Mouse (Mus musculus): Measurements from ENCODE around the gene Scn11a.

The Scn11a gene

DNA sequence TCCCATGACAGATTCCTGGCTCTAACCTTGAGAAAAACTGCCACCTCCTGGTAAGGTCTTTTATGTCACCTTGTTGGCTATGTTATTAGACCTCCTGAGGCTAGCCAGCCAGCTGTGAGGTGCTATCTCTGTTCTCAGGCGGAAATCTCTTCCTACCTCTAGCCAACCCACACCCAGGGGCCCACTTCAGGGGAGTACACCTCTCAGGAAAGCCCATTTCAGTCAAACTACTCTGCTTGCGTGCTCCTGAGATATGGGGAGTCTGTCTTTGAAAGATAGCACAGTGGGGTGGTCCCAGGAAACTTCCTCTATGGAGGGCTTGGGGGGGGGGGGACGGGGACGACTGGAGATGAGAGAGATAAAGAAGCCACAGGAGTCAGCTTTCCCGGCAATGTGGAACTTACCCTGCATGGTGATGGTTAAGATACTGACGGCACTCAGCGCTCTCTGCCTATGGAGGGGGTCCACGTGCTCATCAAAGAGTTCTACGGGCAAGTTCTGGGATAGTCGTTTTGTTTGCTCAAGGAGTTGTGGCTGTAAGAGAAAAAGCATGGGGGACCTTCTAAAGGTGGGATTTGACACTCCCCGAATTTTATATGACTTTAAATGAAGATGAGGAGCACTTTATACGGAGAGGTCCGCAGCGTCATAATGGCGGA, 29.9 kb downstream of the Scn11a start:
- DNase-seq, result peak; percentile 15

DNA sequence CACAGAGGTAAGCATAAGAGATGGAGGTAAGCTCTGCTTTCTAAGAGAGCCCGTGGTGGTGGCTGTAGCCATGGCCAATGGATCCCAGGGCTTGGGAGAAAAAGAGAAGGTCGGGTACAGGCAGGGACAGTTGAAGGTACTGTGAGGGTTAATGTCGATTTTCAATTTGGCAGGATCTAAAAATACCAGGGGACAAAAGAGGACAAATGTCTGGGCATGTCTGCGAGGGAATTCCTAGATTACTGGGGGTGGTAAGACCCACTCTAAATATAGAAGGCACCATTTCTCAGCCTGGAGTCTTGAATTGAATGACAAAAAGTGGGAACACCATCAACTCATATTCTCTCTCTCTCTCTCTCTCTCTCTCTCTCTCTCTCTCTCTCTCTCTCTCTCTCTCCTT, 30.8 kb downstream of the Scn11a start:
- no peak for DNase-seq

DNA sequence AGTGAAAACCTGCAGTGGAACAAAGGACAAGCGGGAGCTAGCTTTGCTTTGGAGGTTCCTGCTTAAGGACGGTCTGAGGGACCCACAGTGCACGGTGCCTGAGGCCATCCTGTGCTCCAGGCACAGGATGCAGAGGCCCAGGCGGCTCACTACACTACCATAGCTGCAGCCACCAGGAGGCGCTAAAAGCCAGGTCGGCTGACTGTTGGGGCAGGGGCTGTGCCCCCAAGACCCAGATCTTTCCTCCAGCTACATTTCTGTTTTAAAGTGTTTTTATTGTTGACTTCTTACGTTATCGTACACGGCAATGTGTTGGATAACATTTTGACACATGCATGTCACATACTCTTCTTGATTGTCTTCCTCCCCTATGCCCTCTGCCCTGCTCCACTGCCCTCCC, 32.8 kb downstream of the Scn11a start:
- peak; percentile 28 for DNase-seq

DNA sequence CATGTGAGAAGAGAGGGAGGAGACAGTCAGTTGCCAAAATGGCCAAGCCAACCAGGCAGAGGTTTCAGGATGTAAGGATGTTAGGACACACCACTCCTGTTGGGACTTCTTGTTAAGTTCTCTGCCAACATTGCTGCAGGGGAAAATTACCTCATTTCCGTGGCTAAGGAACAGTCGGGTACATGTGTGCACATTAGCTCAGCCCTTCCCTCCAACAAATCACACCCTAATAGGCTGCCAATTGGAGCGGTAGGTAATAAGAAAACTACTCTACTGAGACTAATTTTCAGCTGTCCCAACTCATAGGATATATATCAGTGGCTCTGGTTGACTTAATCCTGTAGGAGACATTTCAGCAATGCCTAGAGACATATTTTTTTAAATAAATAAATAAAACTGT, 44.4 kb downstream of the Scn11a start:
- DNase-seq, result no peak

DNA sequence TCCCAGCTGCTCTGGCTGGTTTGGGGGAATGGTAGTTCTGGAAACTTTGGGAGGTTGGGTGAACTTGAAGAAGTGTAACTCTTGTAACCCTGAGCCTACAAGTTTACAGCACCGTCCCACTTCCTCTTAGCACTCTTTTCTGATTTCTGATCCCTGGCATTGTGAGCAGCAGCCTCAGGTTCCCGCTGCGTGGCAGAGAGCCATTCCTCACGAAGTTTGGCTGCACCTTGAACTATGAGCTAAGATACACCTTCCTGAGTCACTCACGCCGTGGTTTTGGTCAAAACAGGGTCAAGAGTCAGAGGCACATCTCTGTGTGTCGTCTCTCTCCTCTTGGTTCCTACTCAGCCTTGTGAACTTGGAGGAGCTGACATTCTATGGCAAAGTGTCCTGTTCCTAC, 48.6 kb downstream of the Scn11a start:
- DNase-seq, result no peak

DNA sequence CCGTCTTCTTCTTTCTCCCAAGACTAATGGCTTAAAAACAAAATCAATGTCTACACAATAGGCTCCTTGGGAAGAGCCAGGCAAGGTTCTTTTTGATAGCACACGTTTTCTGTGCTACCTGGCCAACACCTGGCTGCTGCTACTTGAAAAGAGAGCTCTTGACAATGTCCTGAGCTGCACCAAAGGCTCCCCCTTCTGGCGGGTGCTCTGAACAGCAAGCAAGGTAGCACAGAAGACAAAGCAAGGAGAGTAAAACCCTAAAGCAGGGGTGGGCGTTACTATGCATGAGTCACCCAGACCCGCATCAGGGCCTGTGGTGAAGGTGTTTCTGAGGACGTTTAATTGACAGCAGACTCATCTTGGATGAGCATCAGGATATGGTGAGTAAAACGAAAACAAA, 56.7 kb downstream of the Scn11a start:
- DNase-seq, result peak; percentile 36

DNA sequence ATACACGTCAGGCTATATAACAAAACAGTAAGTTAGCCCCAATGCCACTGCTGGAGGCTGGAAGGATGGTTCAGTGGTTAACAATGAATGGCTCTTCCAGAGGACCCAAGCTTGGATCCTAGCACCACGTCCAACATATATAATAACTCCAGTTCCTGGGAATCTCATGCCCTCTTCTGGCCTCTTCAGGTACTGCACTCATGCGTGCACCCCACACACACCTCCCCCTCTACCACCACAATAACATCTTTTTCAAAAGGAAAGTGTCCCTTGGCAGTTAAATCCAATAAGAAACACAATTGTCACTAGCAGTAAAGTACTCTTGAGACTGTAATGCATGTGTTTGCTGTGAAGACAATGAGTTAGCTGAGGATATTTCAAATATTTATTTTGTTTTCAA, 65.0 kb downstream of the Scn11a start:
- no peak for DNase-seq

DNA sequence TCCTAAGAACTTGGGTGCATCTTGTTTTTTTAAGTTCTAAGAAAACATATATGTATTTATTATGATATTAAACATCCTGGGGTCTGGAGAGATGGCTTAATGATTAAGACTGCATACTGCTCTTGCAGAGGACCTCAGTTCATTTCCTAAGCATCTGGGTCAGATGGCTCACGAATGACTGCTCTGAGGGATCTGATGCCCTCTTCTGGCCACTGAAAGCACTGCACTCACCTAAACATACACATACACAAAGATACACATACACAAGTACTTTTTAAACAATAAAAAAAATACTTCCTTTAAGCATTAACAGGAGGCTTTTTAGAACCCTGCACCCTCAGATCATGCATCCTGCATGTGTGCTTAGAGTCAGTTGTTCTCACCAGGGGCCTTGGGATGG, 65.8 kb downstream of the Scn11a start:
- DNase-seq, result no peak

DNA sequence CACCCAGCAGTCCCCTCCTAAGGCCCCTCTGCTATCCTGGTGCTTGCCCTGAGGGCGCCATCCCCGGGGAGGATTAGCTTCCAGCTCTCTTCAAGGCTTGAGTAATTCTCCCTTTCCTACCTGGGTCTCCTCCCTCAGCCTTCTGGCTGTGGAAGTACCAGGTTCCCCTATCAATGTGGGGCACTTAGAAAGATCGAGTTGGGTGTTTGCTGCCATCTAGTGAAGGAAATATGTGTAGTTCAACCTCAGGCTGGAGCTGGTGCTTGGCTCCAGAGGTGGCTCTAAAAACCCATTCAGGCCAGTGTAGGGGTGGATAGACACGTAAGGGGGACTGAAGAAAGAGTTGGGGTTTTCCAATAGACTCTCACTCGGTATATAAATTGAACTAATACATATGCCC, 73.7 kb downstream of the Scn11a start:
- DNase-seq, result no peak

DNA sequence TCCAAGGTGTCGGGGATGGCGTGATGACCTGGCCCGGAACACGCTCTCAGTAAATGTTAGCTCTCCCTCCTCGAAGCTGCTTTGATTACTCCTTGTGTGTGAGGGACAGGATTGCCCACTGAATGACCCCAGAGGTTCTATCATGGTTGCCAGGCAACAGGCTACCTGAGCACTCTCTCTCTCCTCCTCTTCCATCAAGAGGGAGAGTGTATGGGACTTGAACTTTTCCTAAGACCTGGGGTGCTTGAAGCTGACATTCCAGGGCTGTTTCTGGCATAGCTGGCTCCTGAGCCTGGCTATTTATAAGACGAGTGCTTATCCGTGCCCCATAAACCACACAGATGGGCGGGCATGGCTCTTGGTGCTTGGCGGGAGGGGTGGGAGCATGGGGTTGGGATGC, 76.1 kb downstream of the Scn11a start:
- DNase-seq, result no peak

DNA sequence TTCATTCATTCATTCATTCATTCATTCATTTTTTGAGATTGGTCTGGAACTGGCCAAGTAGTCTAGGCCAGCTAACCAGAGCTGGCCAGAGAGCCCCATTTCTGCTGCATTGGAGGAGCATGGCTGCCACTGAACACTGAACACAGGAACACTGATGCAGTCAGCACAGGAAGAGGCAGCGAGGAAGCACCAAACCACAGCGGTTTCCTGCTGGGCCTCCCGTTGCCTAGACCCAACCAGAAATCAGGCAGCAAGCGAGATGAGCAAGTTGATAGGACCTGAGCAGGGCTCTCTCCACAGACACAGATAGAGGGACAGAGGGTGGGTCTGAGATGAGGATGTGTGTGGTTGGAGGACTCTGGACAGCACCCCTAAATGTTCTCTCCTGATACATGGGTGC, 81.4 kb downstream of the Scn11a start:
- DNase-seq, result peak; percentile 36

DNA sequence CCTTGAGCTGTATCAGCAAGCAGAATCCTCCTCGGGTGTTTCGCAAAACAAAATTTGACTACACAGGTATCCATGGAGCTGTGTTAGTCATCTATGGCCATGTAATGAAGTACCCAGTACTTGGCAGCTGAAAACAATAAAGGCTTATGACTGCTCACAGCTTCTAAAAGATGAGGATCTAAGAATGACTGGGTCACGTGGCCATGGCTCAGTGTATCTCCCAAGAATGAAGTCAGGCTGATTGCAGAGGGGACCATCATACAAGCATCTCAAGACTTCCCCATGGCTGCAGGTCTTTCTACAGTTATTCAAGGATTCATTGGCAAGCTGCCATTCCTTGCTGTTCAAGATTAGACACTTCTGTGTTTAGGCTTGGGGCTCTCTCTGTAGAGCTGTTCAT, 81.9 kb downstream of the Scn11a start:
- no peak for DNase-seq

DNA sequence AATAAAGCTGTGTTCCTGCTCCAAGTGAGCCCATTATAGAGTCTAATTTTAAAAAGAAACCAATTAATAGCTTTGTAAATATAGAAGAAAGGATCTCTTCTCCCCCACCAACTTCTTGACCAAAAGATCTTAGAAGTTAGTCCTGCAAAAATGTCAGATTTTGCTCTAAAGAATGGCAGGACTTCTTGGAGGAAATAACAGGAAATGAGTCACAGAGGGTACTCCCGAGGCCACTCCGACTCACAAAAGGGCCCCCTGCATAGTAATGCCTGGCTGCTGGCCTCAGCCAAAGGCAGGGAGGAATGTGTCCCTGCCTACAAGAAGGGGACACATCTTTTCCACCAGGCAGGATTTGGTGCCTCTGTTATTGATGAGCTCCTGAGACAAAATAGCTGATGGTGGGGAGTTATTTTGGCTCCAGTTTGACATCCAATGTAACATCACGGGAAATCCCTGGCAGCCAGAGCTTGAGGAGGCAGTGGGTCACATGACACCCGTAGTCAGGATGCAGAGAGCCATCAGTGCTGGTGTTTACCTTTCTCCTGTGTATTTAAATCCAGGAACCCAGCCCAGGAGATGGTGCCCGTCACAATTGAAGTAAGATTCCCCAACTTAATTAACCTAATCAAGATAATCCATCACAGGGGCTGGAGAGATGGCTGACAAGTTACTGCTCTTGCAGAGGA, 84.0 kb downstream of the Scn11a start:
- no peak for DNase-seq

DNA sequence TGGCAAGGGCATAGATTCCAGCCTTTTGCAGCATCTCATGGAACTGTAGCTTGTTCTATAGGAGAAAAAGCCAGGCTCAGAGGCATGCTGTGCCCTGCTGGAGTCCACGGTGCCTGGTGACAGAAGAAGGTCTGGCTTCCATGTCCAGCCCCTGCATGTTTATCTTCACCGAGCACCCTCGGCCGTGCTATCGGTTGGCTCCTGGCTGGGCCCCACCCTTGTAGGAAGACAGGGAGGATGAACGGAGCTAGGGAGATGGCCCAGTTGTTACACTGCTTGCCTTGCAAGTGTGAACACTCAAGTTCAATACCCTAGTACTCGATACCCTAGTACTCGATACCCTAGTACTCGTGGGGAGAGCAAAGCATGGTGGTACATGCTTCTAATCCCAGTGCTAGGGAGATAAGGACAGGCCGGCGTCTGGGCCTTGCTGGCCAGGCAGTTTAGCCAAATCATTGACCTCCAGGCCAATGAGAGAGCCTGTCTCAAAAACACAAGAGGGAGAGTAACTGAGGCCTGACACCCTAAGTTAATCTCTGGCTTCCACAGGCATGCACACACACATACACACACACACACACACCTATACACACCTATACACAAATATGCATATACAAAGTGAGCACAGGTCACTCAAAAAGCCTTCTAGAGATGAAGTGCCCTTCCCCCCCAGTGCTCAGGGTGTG, 96.7 kb downstream of the Scn11a start:
- DNase-seq, result peak; percentile 79

DNA sequence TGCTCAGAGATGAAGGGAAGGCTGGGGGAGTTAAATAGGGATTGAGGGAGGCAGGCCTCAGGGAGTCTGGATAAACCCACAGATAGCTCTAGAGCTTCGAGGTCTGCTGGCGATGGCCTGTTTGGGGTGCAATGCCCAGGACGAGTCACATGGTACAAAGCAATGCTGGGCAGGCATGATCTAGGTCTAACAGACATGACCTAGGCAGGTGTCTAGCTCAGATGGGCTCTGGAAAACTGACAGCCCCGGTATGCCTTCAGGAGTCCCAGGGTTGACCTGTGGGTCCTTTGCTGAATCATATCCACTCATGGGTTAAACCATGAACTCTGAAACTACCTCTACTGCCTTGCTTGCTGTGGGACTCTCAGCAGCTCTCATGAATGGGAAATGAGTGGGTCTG, 98.3 kb downstream of the Scn11a start:
- peak; percentile 22 for DNase-seq

DNA sequence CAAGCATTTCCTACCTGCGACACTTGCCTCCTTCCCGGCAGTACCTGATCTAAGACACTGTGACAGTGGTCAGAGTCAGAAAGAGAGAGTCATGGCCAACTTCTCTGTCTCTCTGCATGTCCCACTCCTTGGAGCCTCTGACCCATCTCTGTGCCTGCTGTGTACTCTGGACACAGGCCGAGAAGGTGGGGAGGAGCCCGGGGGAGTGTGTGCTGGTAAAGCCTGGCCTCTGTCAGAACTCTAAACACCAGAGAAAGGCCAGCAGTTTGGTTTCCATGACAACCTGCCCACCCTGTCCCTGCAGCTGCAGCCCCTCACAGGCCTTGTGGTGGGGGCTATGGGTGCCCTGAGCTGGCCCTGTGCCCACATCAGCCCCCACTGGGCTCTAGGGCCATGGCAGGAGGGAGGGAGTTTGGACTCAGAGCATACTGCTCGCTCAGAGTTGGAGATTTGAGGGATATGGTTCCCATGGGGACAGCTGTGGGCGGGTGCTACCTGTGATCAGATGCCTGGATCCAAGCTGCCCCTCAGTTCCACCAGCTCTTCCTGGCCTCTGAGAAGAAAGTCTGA, 99.9 kb downstream of the Scn11a start:
- no peak for DNase-seq

DNA sequence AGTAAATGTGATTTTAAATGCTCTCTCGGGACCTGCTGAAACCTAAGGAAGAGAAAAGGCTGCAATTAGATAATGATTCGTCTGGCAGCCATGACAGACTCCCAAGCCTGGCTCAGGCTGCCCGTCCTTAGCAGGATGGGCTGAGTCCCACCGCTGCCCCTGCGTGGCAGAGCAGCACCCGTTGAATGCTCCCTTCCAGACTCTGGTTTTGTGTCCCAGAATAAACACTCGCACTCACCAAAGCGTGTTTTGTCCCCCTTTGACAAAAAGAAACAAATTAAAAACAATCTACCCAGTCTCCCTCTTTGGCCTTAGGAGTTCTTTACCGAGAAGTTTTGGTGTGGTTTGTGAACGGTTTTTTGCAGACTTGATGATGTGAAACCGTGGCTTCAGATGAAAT, 106.0 kb downstream of the Scn11a start, which contains the start of gene Scn10a:
TSS of gene Scn10a (minus strand) at position 101 of the 400 bp plus-strand sequence.
- no peak for DNase-seq

DNA sequence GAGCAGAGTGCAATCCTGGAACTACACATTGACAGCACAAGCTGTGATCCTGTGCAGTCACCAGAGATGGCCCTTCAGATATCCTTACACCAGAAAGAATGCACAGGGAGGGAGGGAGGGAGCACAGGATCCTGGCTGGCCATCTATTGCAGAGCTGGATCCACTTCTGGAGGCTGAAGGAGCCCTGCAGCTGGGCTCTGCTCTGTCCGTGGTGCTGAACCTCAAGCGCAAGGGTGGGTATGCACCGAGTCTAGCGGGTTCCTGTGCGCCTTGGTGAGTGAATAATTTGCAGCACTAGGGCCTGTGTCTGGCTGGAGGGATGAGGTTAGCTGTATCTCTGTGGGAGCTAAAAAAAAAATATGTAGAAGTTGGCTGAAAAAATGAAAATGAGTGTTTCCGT, 118.6 kb downstream of the Scn11a start:
- DNase-seq, result peak; percentile 66

Measured in liver (tissue).